Mouse (Mus musculus) bone marrow, adult 2 months (tissue): ENCODE results near the gene Gm21830.

Source experiments
- CTCF ChIP-seq: fragments of 200-500 bp; IDR thresholded peaks from 2 replicates; pipeline ENCODE4 v1.5.1; 2011; ENCODE audit warnings: low read length, control low read depth; ENCODE audit not compliant: control insufficient read depth, insufficient read depth
- POLR2A ChIP-seq: fragments of 200-500 bp; IDR thresholded peaks from 2 replicates; pipeline ENCODE4 v1.6.1; 2011; ENCODE audit warnings: low read depth, mild to moderate bottlenecking, control low read depth, low read length, borderline replicate concordance; ENCODE audit not compliant: control insufficient read depth

GRCm38 (mm10) chr2:67477753-67478152 lies 64.2 kb downstream of the Gm21830 start:
- no peak for TF ChIP-seq CTCF
- no peak for TF ChIP-seq POLR2A
